Mouse (Mus musculus): ENCODE results near the gene Plxna2. TPM values are rescaled to one million over a fixed set of nuclear protein-coding genes. Genes with fewer than 3 reads are reported as not detected.

Plxna2 gene
- polyA plus RNA-seq, 1 experiment from 2014 or later, result 19.0 TPM

DNA sequence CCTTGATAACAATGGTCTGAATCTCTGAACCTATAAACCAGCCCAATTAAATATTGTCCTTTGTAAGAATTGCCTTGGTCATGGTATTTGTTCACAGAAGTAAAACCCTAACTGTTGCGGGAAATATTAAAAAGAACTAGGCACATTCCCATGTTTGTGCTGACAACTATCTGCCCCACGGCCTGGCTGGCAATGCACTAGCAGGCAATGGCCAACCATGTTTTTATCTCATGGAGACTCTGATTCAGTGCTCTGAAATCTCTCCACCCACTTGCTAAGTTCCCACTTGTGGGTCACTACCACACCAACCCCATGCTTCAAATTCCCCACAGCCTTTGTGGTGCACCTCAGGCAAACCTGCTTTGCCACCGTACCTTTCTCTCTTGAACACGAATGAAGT, 202.9 kb downstream of the Plxna2 start:
- Histone ChIP-seq H3K27ac (ENCODE audit: low read depth, low read length) (no peak overlapping the region), H3K9ac (ENCODE audit: low read length) (no peak overlapping the region), H3K36me3 (ENCODE audit: control insufficient read depth, insufficient read depth, low read length) (no peaks in the 10 kb centered on the region), H3K4me3 (ENCODE audit: low read depth, low read length) (no peak overlapping the region), H3K27me3 (ENCODE audit: control insufficient read depth, insufficient read depth, low read length) (no peaks in the 10 kb centered on the region), H3K4me2 (ENCODE audit: low read depth, low read length, severe bottlenecking) (no peak overlapping the region), H3K9me3 (ENCODE audit: control insufficient read depth, low read length) (no peaks in the 10 kb centered on the region), H3K4me1 (replicated peaks; ENCODE audit: control insufficient read depth, insufficient read depth, low read length) (no peaks in the 10 kb centered on the region)
- ATAC-seq (replicated peaks; ENCODE audit: low FRiP score), result no peak
- DNase-seq (ENCODE audit: low spot score), result no peak
- 89% methylated on average over 4 of the region's 4 CpGs for WGBS

DNA sequence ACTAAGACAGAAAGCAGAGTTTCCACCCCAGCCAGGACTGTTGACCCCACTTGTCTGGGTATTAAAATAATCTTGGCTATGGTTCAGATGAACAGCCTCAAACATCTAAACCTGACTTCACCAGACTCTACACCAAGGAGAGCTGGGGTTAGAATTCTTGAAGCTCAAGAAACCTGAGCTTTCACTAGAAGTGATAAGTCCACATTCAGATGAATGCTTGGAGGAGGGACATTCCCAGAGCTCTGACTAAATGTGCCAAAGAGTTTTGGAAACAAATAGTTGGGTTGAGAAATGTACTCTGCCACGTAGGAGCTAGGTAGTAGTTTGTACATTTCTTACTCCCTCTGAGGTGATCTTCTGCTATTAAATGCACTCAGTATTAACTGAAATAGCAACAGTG, 203.7 kb downstream of the Plxna2 start:
- H3K27me3 ChIP-seq (ENCODE audit: control insufficient read depth, insufficient read depth, low read length), result no peaks in the 10 kb centered on the region
- H3K36me3 ChIP-seq (ENCODE audit: control insufficient read depth, insufficient read depth, low read length), result no peaks in the 10 kb centered on the region
- no peaks in the 10 kb centered on the region for H3K4me1 ChIP-seq (replicated peaks; ENCODE audit: control insufficient read depth, insufficient read depth, low read length)
- no peaks in the 10 kb centered on the region for H3K9me3 ChIP-seq (ENCODE audit: control insufficient read depth, low read length)
- no peak for DNase-seq (ENCODE audit: low spot score)
- no peak overlapping the region for H3K4me3 ChIP-seq (ENCODE audit: low read depth, low read length)
- no peak overlapping the region for H3K4me2 ChIP-seq (ENCODE audit: low read depth, low read length, severe bottlenecking)
- no peak overlapping the region for H3K9ac ChIP-seq (ENCODE audit: low read length)
- no peak overlapping the region for H3K27ac ChIP-seq (ENCODE audit: low read depth, low read length)
- no peak for ATAC-seq (replicated peaks; ENCODE audit: low FRiP score)
- WGBS, result 80% methylated on average over 1 of the region's 1 CpGs

DNA sequence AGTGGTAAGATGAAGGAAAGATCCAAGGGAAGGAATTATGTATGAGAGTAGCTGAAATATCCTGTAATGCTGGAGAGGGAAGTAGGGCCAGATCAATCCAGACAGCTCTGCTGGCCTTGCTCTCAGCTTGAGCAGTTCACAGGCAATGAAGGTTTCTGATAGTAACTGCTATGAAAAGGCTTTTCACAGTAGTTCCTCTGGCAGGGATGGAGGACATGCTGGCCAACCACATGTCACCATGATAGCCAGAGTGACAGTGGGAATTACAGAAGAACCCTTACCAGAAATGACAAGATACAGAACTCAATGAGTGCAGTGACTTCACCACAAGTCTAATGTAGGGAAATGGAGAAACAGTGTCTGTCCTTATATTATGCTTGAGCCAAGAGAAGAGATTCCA, 210.3 kb downstream of the Plxna2 start:
- H3K36me3 ChIP-seq (ENCODE audit: control insufficient read depth, insufficient read depth, low read length), result no peaks in the 10 kb centered on the region
- H3K4me1 ChIP-seq (replicated peaks; ENCODE audit: control insufficient read depth, insufficient read depth, low read length), result no peaks in the 10 kb centered on the region
- H3K27me3 ChIP-seq (ENCODE audit: control insufficient read depth, insufficient read depth, low read length), result no peaks in the 10 kb centered on the region
- no peak overlapping the region for H3K27ac ChIP-seq (ENCODE audit: low read depth, low read length)
- H3K9ac ChIP-seq (ENCODE audit: low read length), result no peak overlapping the region
- H3K4me3 ChIP-seq (ENCODE audit: low read depth, low read length), result no peak overlapping the region
- ATAC-seq (replicated peaks; ENCODE audit: low FRiP score) (no peak), DNase-seq (ENCODE audit: low spot score) (no peak)
- no peak overlapping the region for H3K4me2 ChIP-seq (ENCODE audit: low read depth, low read length, severe bottlenecking)
- no peaks in the 10 kb centered on the region for H3K9me3 ChIP-seq (ENCODE audit: control insufficient read depth, low read length)

DNA sequence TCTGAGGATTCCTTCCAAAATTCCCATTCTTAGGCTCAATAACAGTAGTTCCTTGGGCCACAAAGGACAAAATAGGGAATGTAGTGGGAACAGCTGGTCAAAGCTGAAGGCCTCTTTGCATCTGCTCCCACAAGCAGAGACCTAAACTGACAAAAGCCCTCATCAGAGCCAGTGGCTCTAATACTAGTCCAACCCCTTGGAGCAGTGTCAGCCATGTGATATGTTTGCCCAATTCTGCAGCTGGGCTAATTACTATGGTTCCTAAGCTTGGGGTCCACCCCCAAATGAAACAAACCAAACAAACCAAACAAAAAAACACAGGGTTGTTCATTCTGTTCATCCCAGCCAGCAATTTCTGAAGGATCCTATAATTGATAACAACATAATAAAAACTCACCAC, 217.2 kb downstream of the Plxna2 start:
- Histone ChIP-seq H3K36me3 (ENCODE audit: control insufficient read depth, insufficient read depth, low read length) (no peaks in the 10 kb centered on the region), H3K4me2 (ENCODE audit: low read depth, low read length, severe bottlenecking) (no peak overlapping the region), H3K27ac (ENCODE audit: low read depth, low read length) (no peak overlapping the region), H3K4me1 (replicated peaks; ENCODE audit: control insufficient read depth, insufficient read depth, low read length) (no peaks in the 10 kb centered on the region), H3K9me3 (ENCODE audit: control insufficient read depth, low read length) (no peaks in the 10 kb centered on the region), H3K9ac (ENCODE audit: low read length) (no peak overlapping the region), H3K4me3 (ENCODE audit: low read depth, low read length) (no peak overlapping the region), H3K27me3 (ENCODE audit: control insufficient read depth, insufficient read depth, low read length) (no peaks in the 10 kb centered on the region)
- ATAC-seq (replicated peaks; ENCODE audit: low FRiP score), result no peak
- no peak for DNase-seq (ENCODE audit: low spot score)

DNA sequence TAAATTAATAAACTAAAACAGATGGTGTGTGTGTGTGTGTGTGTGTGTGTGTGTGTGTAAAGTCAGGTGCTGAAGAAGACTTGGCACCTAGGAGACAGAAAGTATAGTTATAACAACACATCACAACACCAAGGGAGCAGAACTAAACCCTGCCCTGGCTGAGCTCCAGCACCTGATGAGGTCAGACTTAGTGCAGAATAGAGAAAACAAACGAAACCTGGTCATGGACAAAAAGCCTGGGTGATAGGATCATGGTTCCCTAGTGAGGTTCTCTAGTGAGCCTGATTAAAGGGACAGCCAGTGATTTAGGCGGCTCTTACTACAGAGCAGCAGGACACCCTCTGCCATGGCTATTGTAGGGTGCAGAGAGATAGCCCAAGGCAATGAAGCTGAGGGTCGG, 218.2 kb downstream of the Plxna2 start:
- no peak overlapping the region for H3K4me2 ChIP-seq (ENCODE audit: low read depth, low read length, severe bottlenecking)
- no peaks in the 10 kb centered on the region for H3K9me3 ChIP-seq (ENCODE audit: control insufficient read depth, low read length)
- no peak overlapping the region for H3K9ac ChIP-seq (ENCODE audit: low read length)
- no peak overlapping the region for H3K4me3 ChIP-seq (ENCODE audit: low read depth, low read length)
- no peak for DNase-seq (ENCODE audit: low spot score)
- H3K36me3 ChIP-seq (ENCODE audit: control insufficient read depth, insufficient read depth, low read length), result no peaks in the 10 kb centered on the region
- ATAC-seq (replicated peaks; ENCODE audit: low FRiP score), result no peak
- H3K27ac ChIP-seq (ENCODE audit: low read depth, low read length), result no peak overlapping the region
- no peaks in the 10 kb centered on the region for H3K4me1 ChIP-seq (replicated peaks; ENCODE audit: control insufficient read depth, insufficient read depth, low read length)
- WGBS, result 62% methylated on average over 3 of the region's 3 CpGs
- H3K27me3 ChIP-seq (ENCODE audit: control insufficient read depth, insufficient read depth, low read length), result no peaks in the 10 kb centered on the region

DNA sequence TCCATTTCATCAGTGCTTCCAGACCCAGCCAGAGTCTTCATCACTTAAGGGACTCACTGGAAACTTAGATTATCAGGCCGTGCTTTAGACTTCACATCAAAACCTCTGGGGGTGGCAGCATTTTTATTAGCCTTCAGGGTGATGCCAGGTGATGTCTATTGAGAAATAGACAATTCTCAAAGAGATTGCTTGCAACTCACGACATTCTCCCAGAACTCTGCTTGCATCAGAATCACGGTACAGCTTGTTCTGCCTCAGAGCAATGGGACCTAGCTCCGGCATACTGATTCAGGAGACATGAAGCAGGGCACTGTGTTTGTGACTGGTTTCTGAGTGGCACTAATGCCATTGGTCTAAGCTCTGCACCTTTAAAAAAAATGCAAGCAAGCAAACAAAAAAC, 218.7 kb downstream of the Plxna2 start:
- 89% methylated on average over 4 of the region's 4 CpGs for WGBS
- DNase-seq (ENCODE audit: low spot score) (no peak), ATAC-seq (replicated peaks; ENCODE audit: low FRiP score) (no peak)
- no peak overlapping the region for H3K9ac ChIP-seq (ENCODE audit: low read length)
- H3K4me3 ChIP-seq (ENCODE audit: low read depth, low read length), result no peak overlapping the region
- H3K4me1 ChIP-seq (replicated peaks; ENCODE audit: control insufficient read depth, insufficient read depth, low read length), result no peaks in the 10 kb centered on the region
- no peak overlapping the region for H3K4me2 ChIP-seq (ENCODE audit: low read depth, low read length, severe bottlenecking)
- no peaks in the 10 kb centered on the region for H3K36me3 ChIP-seq (ENCODE audit: control insufficient read depth, insufficient read depth, low read length)
- H3K27ac ChIP-seq (ENCODE audit: low read depth, low read length), result no peak overlapping the region
- H3K9me3 ChIP-seq (ENCODE audit: control insufficient read depth, low read length), result no peaks in the 10 kb centered on the region
- H3K27me3 ChIP-seq (ENCODE audit: control insufficient read depth, insufficient read depth, low read length), result no peaks in the 10 kb centered on the region

DNA sequence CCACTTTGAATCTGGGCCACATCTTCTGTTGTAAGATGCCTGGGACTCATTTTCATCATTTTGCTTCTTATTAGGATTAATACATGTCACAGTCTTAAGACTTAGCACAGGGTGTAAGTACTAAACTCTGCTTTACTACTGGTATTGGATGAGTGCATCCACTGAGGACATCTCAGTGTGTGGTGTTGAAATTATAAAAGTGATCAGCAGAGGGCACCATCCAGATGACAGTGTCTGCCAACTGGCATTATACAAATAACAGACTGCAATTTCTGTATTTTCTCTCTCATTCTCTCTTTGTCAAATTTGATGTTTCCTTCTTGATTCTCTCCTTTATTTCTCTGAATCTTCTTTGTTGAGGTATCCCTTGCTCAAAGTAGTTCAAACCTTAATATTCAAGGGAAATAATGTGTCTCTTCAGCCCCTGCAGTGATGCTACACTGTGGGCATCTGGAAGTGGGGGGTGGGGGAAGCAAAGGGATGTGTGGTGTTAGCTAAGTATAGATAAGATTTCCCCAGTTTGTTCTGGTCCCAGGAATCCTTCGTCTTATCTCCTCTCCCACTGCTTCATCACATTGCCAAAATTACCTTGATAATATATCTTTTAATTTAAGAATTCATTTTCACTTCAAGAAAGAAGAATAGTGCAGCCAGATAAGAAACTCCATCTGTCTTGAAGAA, 221.4 kb downstream of the Plxna2 start:
- 58% methylated on average over 1 of the region's 1 CpGs for WGBS
- H3K27ac ChIP-seq (ENCODE audit: low read depth, low read length), result no peak overlapping the region
- ATAC-seq (replicated peaks; ENCODE audit: low FRiP score) (no peak), DNase-seq (ENCODE audit: low spot score) (no peak)
- no peaks in the 10 kb centered on the region for H3K36me3 ChIP-seq (ENCODE audit: control insufficient read depth, insufficient read depth, low read length)
- H3K9me3 ChIP-seq (ENCODE audit: control insufficient read depth, low read length), result no peaks in the 10 kb centered on the region
- H3K9ac ChIP-seq (ENCODE audit: low read length), result no peak overlapping the region
- no peaks in the 10 kb centered on the region for H3K4me1 ChIP-seq (replicated peaks; ENCODE audit: control insufficient read depth, insufficient read depth, low read length)
- H3K27me3 ChIP-seq (ENCODE audit: control insufficient read depth, insufficient read depth, low read length), result no peaks in the 10 kb centered on the region
- no peak overlapping the region for H3K4me2 ChIP-seq (ENCODE audit: low read depth, low read length, severe bottlenecking)
- no peak overlapping the region for H3K4me3 ChIP-seq (ENCODE audit: low read depth, low read length)

DNA sequence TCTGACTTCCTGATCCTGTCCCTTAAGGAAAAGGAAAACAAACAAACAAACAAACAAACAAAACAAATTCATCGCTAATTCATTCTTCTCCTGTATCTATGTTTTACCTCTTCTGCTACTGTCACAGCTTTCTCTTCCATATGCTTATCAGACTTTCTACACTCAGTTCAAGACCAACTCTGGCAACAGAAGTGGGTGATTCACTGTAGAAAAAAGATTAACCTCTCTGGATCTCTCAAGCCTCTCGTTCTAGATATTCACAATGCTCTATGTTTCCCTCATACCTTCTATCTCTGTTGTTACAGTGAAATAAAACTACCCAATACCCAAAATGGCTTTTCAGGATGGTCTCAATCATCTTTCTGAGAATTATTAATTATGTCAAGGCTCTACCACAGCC, 225.0 kb downstream of the Plxna2 start:
- Histone ChIP-seq H3K9ac (ENCODE audit: low read length) (no peak overlapping the region), H3K4me1 (replicated peaks; ENCODE audit: control insufficient read depth, insufficient read depth, low read length) (no peaks in the 10 kb centered on the region), H3K4me2 (ENCODE audit: low read depth, low read length, severe bottlenecking) (no peak overlapping the region), H3K4me3 (ENCODE audit: low read depth, low read length) (no peak overlapping the region), H3K27ac (ENCODE audit: low read depth, low read length) (no peak overlapping the region), H3K36me3 (ENCODE audit: control insufficient read depth, insufficient read depth, low read length) (no peaks in the 10 kb centered on the region), H3K27me3 (ENCODE audit: control insufficient read depth, insufficient read depth, low read length) (no peaks in the 10 kb centered on the region), H3K9me3 (ENCODE audit: control insufficient read depth, low read length) (no peaks in the 10 kb centered on the region)
- DNase-seq (ENCODE audit: low spot score) (no peak), ATAC-seq (replicated peaks; ENCODE audit: low FRiP score) (no peak)
- WGBS, result 80% methylated on average over 2 of the region's 2 CpGs

DNA sequence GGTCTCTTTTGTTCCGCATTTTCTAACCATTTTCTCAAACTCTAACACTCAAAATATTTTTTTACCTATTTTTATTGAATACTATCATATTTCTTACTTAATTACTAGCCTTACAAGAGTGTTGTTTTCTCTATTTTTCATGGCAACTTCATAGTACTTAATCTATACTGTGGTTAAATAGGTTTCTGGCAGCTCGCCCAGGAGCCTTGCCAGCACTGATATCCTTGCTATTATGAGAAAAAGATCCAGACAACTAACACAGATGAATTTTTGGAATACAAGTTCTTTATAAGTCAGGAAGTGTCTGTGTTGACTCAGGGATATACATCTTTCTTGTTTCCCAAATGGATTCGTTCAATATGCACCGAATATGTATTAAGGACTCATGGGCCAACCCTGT, 229.0 kb downstream of the Plxna2 start:
- WGBS, result 93% methylated on average over 4 of the region's 4 CpGs

More for the DNA sequence above, 229.0 kb downstream of the Plxna2 start:
- no peak for DNase-seq (ENCODE audit: low spot score)
- ATAC-seq (replicated peaks; ENCODE audit: low FRiP score), result no peak
- H3K27me3 ChIP-seq (ENCODE audit: control insufficient read depth, insufficient read depth, low read length), result no peaks in the 10 kb centered on the region
- no peaks in the 10 kb centered on the region for H3K9me3 ChIP-seq (ENCODE audit: control insufficient read depth, low read length)
- H3K4me1 ChIP-seq (replicated peaks; ENCODE audit: control insufficient read depth, insufficient read depth, low read length), result no peaks in the 10 kb centered on the region
- H3K4me2 ChIP-seq (ENCODE audit: low read depth, low read length, severe bottlenecking), result no peak overlapping the region
- H3K36me3 ChIP-seq (ENCODE audit: control insufficient read depth, insufficient read depth, low read length), result no peaks in the 10 kb centered on the region
- no peak overlapping the region for H3K27ac ChIP-seq (ENCODE audit: low read depth, low read length)
- no peak overlapping the region for H3K4me3 ChIP-seq (ENCODE audit: low read depth, low read length)
- no peak overlapping the region for H3K9ac ChIP-seq (ENCODE audit: low read length)
